Mouse (Mus musculus) myocyte (in vitro differentiated cells): ENCODE data around the gene Sp2.

Experiments used
- CEBPB ChIP-seq: IDR thresholded peaks from 2 replicates; pipeline ENCODE4 v1.6.1; 2011; ENCODE audit warnings: mild to moderate bottlenecking, moderate library complexity; ENCODE audit not compliant: poor library complexity, insufficient read depth, severe bottlenecking
- E2F4 ChIP-seq: IDR thresholded peaks from one replicate; pipeline ENCODE4 v1.6.1; 2011; ENCODE audit warnings: mild to moderate bottlenecking, control low read depth, moderate library complexity; ENCODE audit not compliant: insufficient read depth
- MAX ChIP-seq: IDR thresholded peaks from one replicate; pipeline ENCODE4 v1.6.1; 2011; ENCODE audit warnings: low read depth, mild to moderate bottlenecking, control low read depth
- MYOD1 ChIP-seq, 3 experiments: IDR thresholded peaks; one replicate each; pipeline ENCODE4 v1.6.1; 2011; ENCODE audit warnings: control low read depth in 2 of 3, low read depth in 2 of 3, mild to moderate bottlenecking in 2 of 3, moderate library complexity in 1 of 3; ENCODE audit not compliant: insufficient read length in 2 of 3, control insufficient read depth in 1 of 3
- MYOG ChIP-seq, 3 experiments: IDR thresholded peaks; one replicate each; pipeline ENCODE4 v1.6.1; 2011; ENCODE audit warnings: control low read depth in 2 of 3, low read depth in 2 of 3, mild to moderate bottlenecking in 2 of 3; ENCODE audit not compliant: insufficient read length in 2 of 3, control insufficient read depth in 1 of 3, insufficient read depth in 1 of 3
- POLR2A ChIP-seq: IDR thresholded peaks from one replicate; pipeline ENCODE4 v1.6.1; 2011; ENCODE audit warnings: low read depth, mild to moderate bottlenecking, control low read depth, moderate library complexity; ENCODE audit not compliant: insufficient read length
- POLR2AphosphoS2 ChIP-seq: IDR thresholded peaks from one replicate; pipeline ENCODE4 v1.6.1; 2011; ENCODE audit warnings: low read depth, control low read depth; ENCODE audit not compliant: insufficient read length
- REST ChIP-seq: IDR thresholded peaks from one replicate; pipeline ENCODE4 v1.6.1; 2011; ENCODE audit warnings: mild to moderate bottlenecking, control low read depth, moderate library complexity; ENCODE audit not compliant: insufficient read depth, insufficient read length
- SRF ChIP-seq: IDR thresholded peaks from one replicate; pipeline ENCODE4 v1.6.1; 2011; ENCODE audit warnings: low read depth; ENCODE audit not compliant: control insufficient read depth, insufficient read length
- TCF12 ChIP-seq: IDR thresholded peaks from one replicate; pipeline ENCODE4 v1.6.1; 2011; ENCODE audit warnings: mild to moderate bottlenecking, control low read depth; ENCODE audit not compliant: poor library complexity, insufficient read depth, severe bottlenecking
- USF1 ChIP-seq: IDR thresholded peaks from one replicate; pipeline ENCODE4 v1.6.1; 2011; ENCODE audit warnings: low read depth, mild to moderate bottlenecking, control low read depth, moderate library complexity

DNA sequence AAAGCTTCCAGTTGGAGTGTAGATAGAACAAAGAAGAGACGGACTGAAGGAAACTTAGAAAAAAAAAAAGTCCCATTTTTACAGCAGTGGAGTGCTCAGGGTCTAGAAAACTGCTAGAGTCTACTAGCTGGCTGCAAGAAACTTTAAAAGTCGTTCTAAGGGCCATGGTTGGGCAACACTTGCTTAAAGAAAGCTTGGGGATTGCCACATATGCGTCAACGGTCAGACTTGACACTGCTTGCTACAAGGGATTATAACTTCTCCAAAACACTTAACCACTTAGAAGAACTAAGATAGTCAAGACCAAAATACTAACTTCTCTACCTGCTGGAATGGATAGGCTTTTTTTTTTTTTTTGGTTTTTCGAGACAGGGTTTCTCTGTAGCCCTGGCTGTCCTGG is 7.9 kb downstream of the Sp2 start:
- no peak for TF ChIP-seq TCF12
- TF ChIP-seq POLR2A: no peak
- no peak for TF ChIP-seq MYOG (IDR thresholded peaks at IDR 0.05; ENCODE audit: control insufficient read depth in 1 of 3, insufficient read depth in 1 of 3, insufficient read length in 2 of 3, low read depth in 2 of 3)
- TF ChIP-seq SRF: no peak
- TF ChIP-seq E2F4: no peak
- TF ChIP-seq USF1: no peak
- no peak for TF ChIP-seq MAX
- no peak for TF ChIP-seq POLR2AphosphoS2
- no peak for TF ChIP-seq MYOD1 (IDR thresholded peaks at IDR 0.05; ENCODE audit: control insufficient read depth in 1 of 3, insufficient read length in 2 of 3, low read depth in 2 of 3)
- TF ChIP-seq CEBPB: no peak
- no peak for TF ChIP-seq REST
